Mouse (Mus musculus) brain, embryonic 14.5 days (tissue): ENCODE results near the gene Scgb3a1.

Experiments
- CTCF ChIP-seq: fragments of 200-500 bp; IDR thresholded peaks from 2 replicates; pipeline ENCODE4 v1.5.1; 2012; ENCODE audit warnings: inconsistent platforms, mild to moderate bottlenecking, moderate library complexity, borderline replicate concordance; ENCODE audit not compliant: insufficient read depth, insufficient read length; ENCODE audit errors: extremely low read depth
- POLR2A ChIP-seq: fragments of 200-500 bp; IDR thresholded peaks from 2 replicates; pipeline ENCODE4 v1.6.1; 2012; ENCODE audit warnings: mild to moderate bottlenecking, inconsistent platforms, borderline replicate concordance; ENCODE audit not compliant: poor library complexity, insufficient read depth, insufficient read length, severe bottlenecking; ENCODE audit errors: extremely low read depth

GRCm38 (mm10) chr11:49713336-49714334 is 50.2 kb downstream of the Scgb3a1 start:
- TF ChIP-seq CTCF, result no peak
- no peak for TF ChIP-seq POLR2A
